Mouse (Mus musculus) G1E (cell line): ENCODE data around the gene Dcun1d4. TPM values are rescaled to one million over a fixed set of nuclear protein-coding genes. Genes with fewer than 3 reads are reported as not detected.

Experiments used
- ATAC-seq: 2 replicates; pipeline ENCODE4 v1.8.0; 2016; ENCODE audit warnings: mild to moderate bottlenecking; ENCODE audit not compliant: insufficient number of reproducible peaks, poor library complexity, low FRiP score, severe bottlenecking; ENCODE audit errors: extremely low read depth
- DNase-seq: peaks from one replicate; pipeline ENCODE4 v3.0.0; 2012; ENCODE audit warnings: low spot score
- H3K27me3 ChIP-seq: 2 replicates; pipeline ENCODE4 v1.6.1; 2012; ENCODE audit warnings: mild to moderate bottlenecking, low read length, inconsistent platforms; ENCODE audit not compliant: insufficient read depth
- H3K36me3 ChIP-seq: replicated peaks from 2 replicates; pipeline ENCODE3; 2012; ENCODE audit warnings: mild to moderate bottlenecking, inconsistent platforms
- H3K4me1 ChIP-seq: 2 replicates; pipeline ENCODE4 v1.6.1; 2012; ENCODE audit warnings: low read depth, low read length, inconsistent platforms, mixed read lengths; ENCODE audit not compliant: insufficient read depth
- H3K4me3 ChIP-seq: 2 replicates; pipeline ENCODE4 v1.5.1; 2012; ENCODE audit warnings: low read depth, mild to moderate bottlenecking, inconsistent platforms, low read length, moderate library complexity, mixed read lengths
- H3K9me3 ChIP-seq: replicated peaks from 2 replicates; pipeline ENCODE4 v1.6.1; 2012; ENCODE audit warnings: inconsistent platforms
- CTCF ChIP-seq: IDR thresholded peaks from 2 replicates; pipeline ENCODE4 v1.5.1; 2012; ENCODE audit warnings: low read depth, low read length, inconsistent platforms, mixed read lengths
- GATA1 ChIP-seq: IDR thresholded peaks from 2 replicates; pipeline ENCODE4 v1.6.1; 2012; ENCODE audit warnings: borderline replicate concordance, low read length, inconsistent platforms, mixed read lengths
- GATA2 ChIP-seq: IDR thresholded peaks from 2 replicates; pipeline ENCODE4 v1.6.1; 2012; ENCODE audit warnings: low read depth, low read length, inconsistent platforms, borderline replicate concordance
- POLR2AphosphoS5 ChIP-seq: IDR thresholded peaks from 2 replicates; pipeline ENCODE4 v1.6.1; 2012; ENCODE audit warnings: low read depth, low read length, inconsistent platforms; ENCODE audit not compliant: insufficient replicate concordance
- TAL1 ChIP-seq: conservative IDR thresholded peaks from 2 replicates; pipeline ENCODE4 v1.6.1; 2012; ENCODE audit warnings: low read depth, low read length, inconsistent platforms, mixed read lengths
- polyA plus RNA-seq: library from polyadenylated mRNA; stranded (reverse); fragments of >175 nt; gene quantifications from 2 replicates; pipeline ENCODE4 v1.2.3, GENCODE M21; 2012
- total RNA-seq, 2 experiments: library from RNA; stranded (forward) in 1 of 2; stranded (reverse) in 1 of 2; fragments of 200-1000 nt in 1 of 2; fragments of >200 nt in 1 of 2; fragmentation: Nextera tagmentation in 1 of 2; gene quantifications; 2 replicates each; pipeline ENCODE4 v1.2.3; 2014 to 2017

Dcun1d4 gene
- total and polyA plus RNA-seq, 3 experiments: 17.6 to 36.0 (median 29.9) TPM

- ATAC-seq (no peak), DNase-seq (no peak)
- Histone ChIP-seq H3K27me3 (no peaks in the 10 kb centered on the region), H3K4me1 (peaks cover 6% of the 10 kb centered on the region; the same call in 1 of the 2 replicates), H3K36me3 (peaks cover 82% of the 10 kb centered on the region), H3K4me3 (no peak overlapping the region), H3K9me3 (no peaks in the 10 kb centered on the region)
- TF ChIP-seq TAL1: no peak
- TF ChIP-seq POLR2AphosphoS5: no peak
- TF ChIP-seq GATA1: no peak
- TF ChIP-seq GATA2: no peak
- no peak for TF ChIP-seq CTCF
These were observed 31.9 kb downstream of the Dcun1d4 start for GRCm38 (mm10) chr5:73512661-73513060.

- ATAC-seq (no peak), DNase-seq (no peak)
- Histone ChIP-seq H3K36me3 (peaks cover 84% of the 10 kb centered on the region), H3K27me3 (no peaks in the 10 kb centered on the region), H3K4me3 (no peak overlapping the region), H3K9me3 (no peaks in the 10 kb centered on the region), H3K4me1 (0 out of 2 replicates have a peak, but pooled peaks cover 2% of the 10 kb centered on the region)
- TF ChIP-seq GATA2 (no peak), GATA1 (no peak), POLR2AphosphoS5 (no peak), CTCF (no peak), TAL1 (no peak)
These were observed 33.4 kb downstream of the Dcun1d4 start for GRCm38 (mm10) chr5:73514202-73514601.

GRCm38 (mm10) chr5:73517299-73517698 lies 36.5 kb downstream of the Dcun1d4 start:
- H3K4me3 ChIP-seq: no peak overlapping the region
- H3K4me1 ChIP-seq: no peaks in the 10 kb centered on the region; the same call in 1 of the 2 replicates
- ATAC-seq: no peak
- H3K36me3 ChIP-seq: peaks cover 83% of the 10 kb centered on the region
- no peak for DNase-seq
- H3K27me3 ChIP-seq: no peaks in the 10 kb centered on the region
- no peak for TF ChIP-seq GATA2
- TF ChIP-seq GATA1: no peak
- TF ChIP-seq TAL1: no peak
- no peak for TF ChIP-seq POLR2AphosphoS5
- TF ChIP-seq CTCF: no peak
- H3K9me3 ChIP-seq: no peaks in the 10 kb centered on the region

- peaks cover 87% of the 10 kb centered on the region for H3K36me3 ChIP-seq
- H3K9me3 ChIP-seq: no peaks in the 10 kb centered on the region
- H3K4me1 ChIP-seq: peaks cover 7% of the 10 kb centered on the region
- TF ChIP-seq CTCF (no peak), GATA2 (no peak), GATA1 (no peak), TAL1 (no peak), POLR2AphosphoS5 (no peak)
- H3K4me3 ChIP-seq: no peak overlapping the region
- no peaks in the 10 kb centered on the region for H3K27me3 ChIP-seq
- no peak for ATAC-seq
- no peak for DNase-seq
These were observed 37.8 kb downstream of the Dcun1d4 start for GRCm38 (mm10) chr5:73518424-73519211.

- TF ChIP-seq CTCF (no peak), GATA1 (no peak), POLR2AphosphoS5 (no peak), TAL1 (no peak), GATA2 (no peak)
- H3K36me3 ChIP-seq: peaks cover 88% of the 10 kb centered on the region
- no peak overlapping the region for H3K4me3 ChIP-seq
- H3K4me1 ChIP-seq: peaks cover 16% of the 10 kb centered on the region
- DNase-seq: no peak
- no peaks in the 10 kb centered on the region for H3K9me3 ChIP-seq
- no peaks in the 10 kb centered on the region for H3K27me3 ChIP-seq
- ATAC-seq: no peak
These were observed 40.0 kb downstream of the Dcun1d4 start for GRCm38 (mm10) chr5:73520787-73521186.

GRCm38 (mm10) chr5:73523227-73523626 lies 42.4 kb downstream of the Dcun1d4 start:
- ATAC-seq (no peak), DNase-seq (no peak)
- Histone ChIP-seq H3K4me3 (no peak overlapping the region), H3K4me1 (peaks cover 16% of the 10 kb centered on the region), H3K36me3 (peaks cover 82% of the 10 kb centered on the region), H3K27me3 (no peaks in the 10 kb centered on the region), H3K9me3 (no peaks in the 10 kb centered on the region)
- TF ChIP-seq GATA1: no peak
- no peak for TF ChIP-seq POLR2AphosphoS5
- TF ChIP-seq CTCF: no peak
- TF ChIP-seq GATA2: no peak
- TF ChIP-seq TAL1: no peak
